Mouse (Mus musculus): Measurements from ENCODE around the gene Clec10a. TPM values are rescaled to one million over a fixed set of nuclear protein-coding genes. Genes with fewer than 3 reads are reported as not detected.

Clec10a gene
- polyA plus RNA-seq, 1 experiment from 2014 or later = 0.61 TPM

- no peak overlapping the region for H3K27ac ChIP-seq
- H3K4me3 ChIP-seq = no peak overlapping the region
- ATAC-seq (ENCODE audit: low FRiP score, low read depth) = no peak
- H3K4me2 ChIP-seq (replicated peaks) = no peak overlapping the region
- H3K9me3 ChIP-seq = no peaks in the 10 kb centered on the region
- 84% methylated on average over 2 of the region's 2 CpGs for WGBS
- no peak overlapping the region for H3K9ac ChIP-seq
- no peaks in the 10 kb centered on the region for H3K36me3 ChIP-seq
- peaks cover 43% of the 10 kb centered on the region for H3K27me3 ChIP-seq
- H3K4me1 ChIP-seq = peaks cover 23% of the 10 kb centered on the region
Observed at GRCm38 (mm10) chr11:70210681-70211080, 54.7 kb downstream of the Clec10a start.

- no peaks in the 10 kb centered on the region for H3K36me3 ChIP-seq
- H3K4me1 ChIP-seq = peaks cover 24% of the 10 kb centered on the region
- H3K4me3 ChIP-seq = no peak overlapping the region
- H3K4me2 ChIP-seq (replicated peaks) = no peak overlapping the region
- ATAC-seq (ENCODE audit: low FRiP score, low read depth) = no peak
- H3K27ac ChIP-seq = no peak overlapping the region
- peaks cover 56% of the 10 kb centered on the region for H3K27me3 ChIP-seq
- 80% methylated on average over 6 of the region's 6 CpGs for WGBS
- H3K9me3 ChIP-seq = no peaks in the 10 kb centered on the region
- H3K9ac ChIP-seq = no peak overlapping the region
Observed at GRCm38 (mm10) chr11:70211972-70212371, 56.0 kb downstream of the Clec10a start.

DNA sequence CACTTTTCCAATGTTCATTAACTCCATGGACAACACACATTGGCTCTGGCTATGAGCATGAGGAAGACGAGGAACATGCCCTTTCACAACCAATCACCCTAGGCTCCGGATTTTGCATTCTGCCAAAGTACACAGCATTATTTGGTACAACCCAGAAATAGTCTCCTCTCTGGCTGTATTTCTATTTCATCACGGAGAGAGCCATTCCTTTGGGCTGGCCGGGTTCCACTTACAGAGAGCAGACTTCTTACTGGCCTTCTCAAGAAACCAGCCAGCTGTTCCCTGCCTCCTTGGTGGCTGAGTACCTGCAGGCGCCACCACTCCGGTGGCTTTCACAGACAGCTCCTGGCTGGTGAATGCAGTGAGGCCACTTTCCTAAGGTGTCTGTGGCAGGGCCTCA, 56.4 kb downstream of the Clec10a start, which contains the start of gene Slc16a11:
Slc16a11 (plus strand) TSS at position 330 of the 400 bp plus-strand sequence.
- peak within 1 kb of the TSS; percentile 71 for H3K4me2 ChIP-seq (replicated peaks)
- no peak within 1 kb of the TSS for H3K9ac ChIP-seq
- peaks cover 61% of the 10 kb centered on the region for H3K27me3 ChIP-seq
- peaks cover 24% of the 10 kb centered on the region for H3K4me1 ChIP-seq
- H3K9me3 ChIP-seq = no peaks in the 10 kb centered on the region
- no peak within 1 kb of the TSS for H3K27ac ChIP-seq
- no peak for ATAC-seq (ENCODE audit: low FRiP score, low read depth)
- H3K36me3 ChIP-seq = no peaks in the 10 kb centered on the region
- peak within 1 kb of the TSS; percentile 41 for H3K4me3 ChIP-seq
- 61% methylated on average over 6 of the region's 6 CpGs for WGBS

DNA sequence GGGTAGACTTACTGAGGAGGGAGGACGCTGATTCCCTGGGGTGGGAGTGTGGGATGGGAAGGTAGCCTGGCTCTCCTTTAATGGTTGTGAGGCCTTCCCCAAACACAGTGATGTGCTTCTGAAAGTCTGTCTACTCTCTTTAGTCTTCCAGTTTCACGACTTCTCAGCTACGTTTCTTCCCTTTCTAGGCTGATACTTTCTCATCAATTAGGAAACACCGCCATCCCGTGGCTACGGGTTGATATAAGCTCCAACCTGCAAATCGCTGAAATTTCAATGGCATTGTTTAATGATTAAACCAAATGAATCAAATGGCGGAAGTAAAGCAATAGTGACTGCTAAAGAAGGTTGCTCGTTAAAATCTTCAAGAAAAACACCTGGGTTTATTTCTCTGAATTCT, 56.9 kb downstream of the Clec10a start:
- no peak overlapping the region for H3K27ac ChIP-seq
- 10% methylated on average over 9 of the region's 9 CpGs for WGBS
- H3K27me3 ChIP-seq = peaks cover 64% of the 10 kb centered on the region
- no peaks in the 10 kb centered on the region for H3K9me3 ChIP-seq
- H3K4me3 ChIP-seq = no peak overlapping the region
- H3K9ac ChIP-seq = no peak overlapping the region
- no peaks in the 10 kb centered on the region for H3K36me3 ChIP-seq
- no peak for ATAC-seq (ENCODE audit: low FRiP score, low read depth)
- H3K4me2 ChIP-seq (replicated peaks) = no peak overlapping the region
- H3K4me1 ChIP-seq = peaks cover 24% of the 10 kb centered on the region

GRCm38 (mm10) chr11:70213736-70214135, 57.7 kb downstream of the Clec10a start:
- no peak for ATAC-seq (ENCODE audit: low FRiP score, low read depth)
- 8% methylated on average over 26 of the region's 26 CpGs for WGBS
- H3K27me3 ChIP-seq = peaks cover 64% of the 10 kb centered on the region

DNA sequence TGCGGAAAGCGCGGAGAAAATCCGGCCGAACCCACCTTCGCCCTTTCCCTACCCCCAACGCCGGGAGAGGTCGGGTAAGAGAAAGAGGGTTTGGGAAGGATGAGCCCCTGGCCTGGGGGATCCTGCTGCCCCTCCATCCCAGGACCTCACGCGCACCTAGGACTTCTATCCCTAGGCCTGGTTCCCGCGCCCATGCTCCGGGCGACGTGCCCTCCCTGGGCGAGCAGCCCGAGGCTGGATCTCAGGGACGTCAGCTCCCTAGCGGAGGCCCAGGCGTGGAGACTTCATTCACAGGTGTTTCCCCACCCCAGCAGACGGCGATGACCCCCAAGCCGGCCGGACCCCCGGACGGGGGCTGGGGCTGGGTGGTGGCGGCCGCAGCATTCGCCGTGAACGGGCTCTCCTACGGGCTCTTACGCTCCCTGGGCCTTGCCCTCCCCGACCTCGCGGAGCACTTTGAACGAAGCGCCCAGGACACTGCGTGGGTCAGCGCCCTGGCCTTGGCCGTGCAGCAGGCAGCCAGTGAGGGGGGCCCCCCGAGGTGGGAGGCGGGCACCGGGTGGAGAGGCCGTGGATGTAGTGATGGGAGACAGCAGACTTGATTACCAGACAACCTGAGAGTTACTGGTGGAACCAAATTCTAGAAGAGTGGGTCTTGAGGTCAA, 58.3 kb downstream of the Clec10a start:
- Histone ChIP-seq H3K4me1 (peaks cover 32% of the 10 kb centered on the region), H3K4me2 (replicated peaks) (peak overlapping the region; percentile 71), H3K4me3 (peak overlapping the region; percentile 41), H3K36me3 (no peaks in the 10 kb centered on the region), H3K9ac (peak overlapping the region; percentile 62), H3K27ac (no peak overlapping the region), H3K27me3 (peaks cover 64% of the 10 kb centered on the region), H3K9me3 (no peaks in the 10 kb centered on the region)
- 2% methylated on average over 45 of the region's 46 CpGs for WGBS
- ATAC-seq (ENCODE audit: low FRiP score, low read depth) = 0 out of 2 replicates have a peak, but pooled peaks have one; percentile 11

More at GRCm38 (mm10) chr11:70213736-70214135, 57.7 kb downstream of the Clec10a start:
- H3K9ac ChIP-seq = peak overlapping the region; percentile 62
- no peak overlapping the region for H3K27ac ChIP-seq
- H3K9me3 ChIP-seq = no peaks in the 10 kb centered on the region
- peak overlapping the region; percentile 71 for H3K4me2 ChIP-seq (replicated peaks)
- no peaks in the 10 kb centered on the region for H3K36me3 ChIP-seq
- peaks cover 26% of the 10 kb centered on the region for H3K4me1 ChIP-seq
- H3K4me3 ChIP-seq = peak overlapping the region; percentile 41

DNA sequence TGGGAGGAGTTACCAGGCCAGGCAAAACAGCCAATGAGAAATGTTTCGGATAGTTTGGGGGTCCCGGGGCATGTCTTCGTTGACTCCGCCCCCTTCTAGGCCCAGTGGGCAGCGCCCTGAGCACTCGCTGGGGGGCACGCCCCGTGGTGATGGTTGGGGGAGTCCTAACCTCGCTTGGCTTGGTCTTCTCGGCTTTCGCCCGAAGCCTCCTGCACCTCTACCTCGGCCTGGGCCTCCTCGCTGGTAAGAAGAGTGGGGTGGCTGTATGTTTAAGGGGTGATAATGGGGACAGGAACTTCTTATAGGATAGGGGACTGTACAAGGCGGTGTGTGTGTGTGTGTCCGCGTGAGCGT, 58.8 kb downstream of the Clec10a start:
- ATAC-seq (ENCODE audit: low FRiP score, low read depth) = peak; percentile 18; the same call in 1 of the 2 replicates
- no peak overlapping the region for H3K27ac ChIP-seq
- H3K27me3 ChIP-seq = peaks cover 64% of the 10 kb centered on the region
- H3K4me1 ChIP-seq = peaks cover 37% of the 10 kb centered on the region
- H3K9ac ChIP-seq = peak overlapping the region; percentile 62; the same call in 1 of the 2 replicates
- 3% methylated on average over 18 of the region's 18 CpGs for WGBS
- no peaks in the 10 kb centered on the region for H3K9me3 ChIP-seq
- no peaks in the 10 kb centered on the region for H3K36me3 ChIP-seq
- peak overlapping the region; percentile 71 for H3K4me2 ChIP-seq (replicated peaks)
- H3K4me3 ChIP-seq = peak overlapping the region; percentile 41

- no peaks in the 10 kb centered on the region for H3K9me3 ChIP-seq
- no peaks in the 10 kb centered on the region for H3K36me3 ChIP-seq
- H3K27me3 ChIP-seq = peaks cover 64% of the 10 kb centered on the region
- 10% methylated on average over 22 of the region's 22 CpGs for WGBS
- H3K4me1 ChIP-seq = peaks cover 41% of the 10 kb centered on the region
- peak overlapping the region; percentile 41 for H3K4me3 ChIP-seq
- peak overlapping the region; percentile 71; the same call in 1 of the 2 replicates for H3K4me2 ChIP-seq (replicated peaks)
- H3K27ac ChIP-seq = no peak overlapping the region
- H3K9ac ChIP-seq = no peak overlapping the region
- no peak for ATAC-seq (ENCODE audit: low FRiP score, low read depth)
Observed at GRCm38 (mm10) chr11:70215301-70215700, 59.3 kb downstream of the Clec10a start.

- H3K4me3 ChIP-seq = no peak overlapping the region
- no peaks in the 10 kb centered on the region for H3K9me3 ChIP-seq
- no peak for ATAC-seq (ENCODE audit: low FRiP score, low read depth)
- H3K4me1 ChIP-seq = peaks cover 44% of the 10 kb centered on the region
- no peak overlapping the region for H3K4me2 ChIP-seq (replicated peaks)
- H3K27me3 ChIP-seq = peaks cover 60% of the 10 kb centered on the region
- 58% methylated on average over 3 of the region's 3 CpGs for WGBS
- H3K36me3 ChIP-seq = no peaks in the 10 kb centered on the region
- no peak overlapping the region for H3K27ac ChIP-seq
- no peak overlapping the region for H3K9ac ChIP-seq
Observed at GRCm38 (mm10) chr11:70216103-70216502, 60.1 kb downstream of the Clec10a start.

DNA sequence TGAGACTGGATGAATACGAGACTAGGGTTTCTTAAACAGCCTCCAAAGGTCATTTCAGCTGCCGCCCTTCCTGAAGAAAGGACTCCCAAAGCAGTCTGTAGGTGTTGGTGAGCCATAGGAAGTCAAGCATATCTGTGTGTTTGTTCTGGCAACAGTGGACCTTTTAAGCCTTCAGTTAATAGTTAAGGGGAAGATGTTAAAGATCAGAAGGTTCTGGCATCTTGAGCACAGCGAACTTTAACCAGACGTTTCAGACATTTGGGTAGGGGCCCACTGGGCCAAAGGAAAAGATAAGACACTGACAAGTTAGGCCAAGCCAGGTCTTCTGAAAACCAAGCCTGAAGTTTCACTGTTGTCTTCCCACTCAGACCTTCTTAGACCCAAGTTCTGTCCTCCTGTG, 62.0 kb downstream of the Clec10a start:
- H3K27me3 ChIP-seq = peaks cover 52% of the 10 kb centered on the region
- H3K4me1 ChIP-seq = peaks cover 55% of the 10 kb centered on the region
- WGBS = 86% methylated on average over 4 of the region's 4 CpGs

DNA sequence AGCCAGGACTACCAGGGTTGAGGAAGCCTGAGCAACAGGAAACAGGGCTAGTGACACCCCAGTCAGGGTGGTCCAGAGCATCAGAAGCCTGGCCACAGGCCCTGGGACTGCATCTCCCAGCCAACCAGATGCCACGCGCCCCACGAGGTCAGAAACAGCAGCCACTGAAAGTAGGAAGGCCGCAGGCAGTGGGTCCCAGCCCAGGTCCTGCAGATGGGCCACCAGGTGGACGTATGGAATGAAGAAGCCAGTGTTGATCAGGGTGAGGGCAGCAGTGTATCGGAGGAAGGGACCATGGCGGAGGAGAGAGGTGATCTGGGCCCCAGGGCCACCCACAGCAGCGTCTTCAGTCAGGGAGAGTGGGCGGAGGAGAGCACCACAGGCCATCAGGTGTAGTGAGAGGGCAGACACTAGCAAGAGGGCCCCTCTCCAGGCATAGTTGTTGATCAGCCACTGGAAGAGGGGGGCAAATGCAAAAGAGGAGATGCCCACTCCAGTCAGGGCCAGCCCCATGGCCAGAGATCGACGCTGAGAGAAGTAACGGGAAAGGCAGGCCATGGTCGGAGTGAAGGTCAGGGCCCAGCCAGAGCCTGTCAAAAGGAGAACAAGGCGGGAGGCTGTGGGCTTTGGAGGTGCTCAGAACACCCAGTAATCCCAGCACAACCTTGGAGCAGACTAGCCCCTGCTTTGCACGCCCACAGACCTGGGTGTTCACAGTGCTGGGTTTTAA, 62.9 kb downstream of the Clec10a start:
- no peaks in the 10 kb centered on the region for H3K9me3 ChIP-seq
- ATAC-seq (ENCODE audit: low FRiP score, low read depth) = no peak
- H3K9ac ChIP-seq = no peak overlapping the region
- H3K27ac ChIP-seq = no peak overlapping the region
- no peak overlapping the region for H3K4me3 ChIP-seq
- peaks cover 50% of the 10 kb centered on the region for H3K4me1 ChIP-seq
- H3K36me3 ChIP-seq = no peaks in the 10 kb centered on the region
- H3K4me2 ChIP-seq (replicated peaks) = peak overlapping the region; percentile 85
- WGBS = 90% methylated on average over 15 of the region's 15 CpGs
- peaks cover 49% of the 10 kb centered on the region for H3K27me3 ChIP-seq

More for the DNA sequence above, 62.0 kb downstream of the Clec10a start:
- Histone ChIP-seq H3K9me3 (no peaks in the 10 kb centered on the region), H3K4me3 (no peak overlapping the region), H3K27ac (no peak overlapping the region), H3K36me3 (no peaks in the 10 kb centered on the region), H3K9ac (no peak overlapping the region), H3K4me2 (replicated peaks) (no peak overlapping the region)
- ATAC-seq (ENCODE audit: low FRiP score, low read depth) = no peak

- Histone ChIP-seq H3K27me3 (peaks cover 49% of the 10 kb centered on the region), H3K4me3 (peak overlapping the region; percentile 56), H3K9me3 (no peaks in the 10 kb centered on the region), H3K9ac (peak overlapping the region; percentile 79), H3K4me1 (peaks cover 40% of the 10 kb centered on the region), H3K4me2 (replicated peaks) (peak overlapping the region; percentile 85), H3K36me3 (no peaks in the 10 kb centered on the region), H3K27ac (peak overlapping the region; percentile 52; the same call in 1 of the 2 replicates)
- whole genome bisulfite sequencing = 57% methylated on average over 7 of the region's 7 CpGs
- no peak for ATAC-seq (ENCODE audit: low FRiP score, low read depth)
Observed at GRCm38 (mm10) chr11:70219873-70220272, 63.9 kb downstream of the Clec10a start.
